Mouse (Mus musculus): ENCODE data around the gene Strip1.

DNA sequence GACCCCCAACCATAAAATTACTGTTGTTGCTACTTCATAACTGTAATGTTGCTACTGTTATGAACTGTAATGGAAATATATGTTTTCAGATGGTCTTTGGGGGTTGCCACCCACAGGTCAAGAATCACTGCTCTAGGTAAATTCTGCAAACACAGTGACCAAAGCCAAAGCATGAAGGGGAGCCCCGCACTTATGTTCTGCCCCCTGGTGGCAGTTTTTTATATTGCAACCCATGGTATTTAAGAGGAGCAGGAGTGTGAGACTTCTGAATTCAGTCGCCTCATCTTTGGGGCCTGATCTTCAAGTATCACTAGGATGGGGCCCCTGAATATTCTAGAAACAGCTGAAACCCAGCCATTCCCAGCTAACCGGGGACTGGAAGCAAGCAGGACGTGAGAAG is 52.0 kb downstream of the Strip1 start:
- no peak for TF ChIP-seq TAL1 (IDR thresholded peaks at IDR 0.05; ENCODE audit: low read length)
- no peak for TF ChIP-seq GATA1 (IDR thresholded peaks at IDR 0.05; ENCODE audit: low read length)

All from erythroblast, embryonic 14.5 days (primary cell).